Mouse (Mus musculus) erythroid progenitor cell, adult 5-6 weeks (primary cell): Measurements from ENCODE around the gene Actn2. TPM values are rescaled to one million over a fixed set of nuclear protein-coding genes. Genes with fewer than 3 reads are reported as not detected.
A peak's percentile ranks its signal among the peaks of the same experiment; 100 is the strongest.

Source experiments
- ATAC-seq: replicated peaks from 2 replicates; pipeline ENCODE4 v1.8.0; 2016; ENCODE audit warnings: moderate number of reproducible peaks, mild to moderate bottlenecking, moderate TSS enrichment, inconsistent platforms; ENCODE audit not compliant: poor library complexity, low FRiP score, severe bottlenecking
- total RNA-seq, 2 experiments: library from RNA; stranded (forward) in 1 of 2; stranded (reverse) in 1 of 2; fragments of 150-400 nt in 1 of 2; fragments of 186-747, 209-891 nt in 1 of 2; gene quantifications; 2 replicates each; pipeline versions ENCODE4 v1.2.3 to v1.2.4; 2015 to 2017; ENCODE audit warnings: low replicate concordance in 2 of 2

The Actn2 gene
- total RNA-seq, 2 experiments from 2014 or later, result not detected

- ATAC-seq, result no peak
These were observed 76.6 kb downstream of the Actn2 start for GRCm38 (mm10) chr13:12263996-12264395.

DNA sequence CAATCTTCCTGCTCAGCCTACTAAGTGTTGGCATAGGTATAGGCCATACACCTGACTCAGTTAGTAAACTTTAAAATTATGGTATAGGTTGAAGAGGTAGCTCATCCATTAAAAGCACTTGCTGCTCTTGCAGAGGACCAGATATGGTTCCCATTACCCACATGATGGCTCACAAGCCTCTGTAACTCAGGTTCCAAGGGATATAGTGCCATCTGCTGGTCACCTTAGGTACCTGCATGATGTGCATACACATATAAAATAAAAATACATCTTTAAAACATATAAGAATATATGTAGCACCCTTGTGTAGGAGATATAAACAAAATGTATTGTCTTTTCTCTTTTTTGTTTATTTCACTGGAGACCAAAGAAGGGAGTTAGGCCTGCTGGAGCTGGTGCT, 79.1 kb downstream of the Actn2 start:
- ATAC-seq, result no peak

- ATAC-seq, result peak; percentile 95
These were observed 82.9 kb downstream of the Actn2 start, which contains the start of gene Mtr for GRCm38 (mm10) chr13:12257391-12258380. Gene Mtr, minus strand, starts transcription at chr13:12258113.

GRCm38 (mm10) chr13:12256871-12257390, 83.6 kb downstream of the Actn2 start:
- ATAC-seq, result 0 out of 2 replicates have a peak, but pooled peaks have one; percentile 2

GRCm38 (mm10) chr13:12255911-12256705, 84.5 kb downstream of the Actn2 start:
- ATAC-seq, result no peak

GRCm38 (mm10) chr13:12250496-12250895, 90.1 kb downstream of the Actn2 start:
- ATAC-seq, result peak; percentile 40; the same call in 1 of the 2 replicates

DNA sequence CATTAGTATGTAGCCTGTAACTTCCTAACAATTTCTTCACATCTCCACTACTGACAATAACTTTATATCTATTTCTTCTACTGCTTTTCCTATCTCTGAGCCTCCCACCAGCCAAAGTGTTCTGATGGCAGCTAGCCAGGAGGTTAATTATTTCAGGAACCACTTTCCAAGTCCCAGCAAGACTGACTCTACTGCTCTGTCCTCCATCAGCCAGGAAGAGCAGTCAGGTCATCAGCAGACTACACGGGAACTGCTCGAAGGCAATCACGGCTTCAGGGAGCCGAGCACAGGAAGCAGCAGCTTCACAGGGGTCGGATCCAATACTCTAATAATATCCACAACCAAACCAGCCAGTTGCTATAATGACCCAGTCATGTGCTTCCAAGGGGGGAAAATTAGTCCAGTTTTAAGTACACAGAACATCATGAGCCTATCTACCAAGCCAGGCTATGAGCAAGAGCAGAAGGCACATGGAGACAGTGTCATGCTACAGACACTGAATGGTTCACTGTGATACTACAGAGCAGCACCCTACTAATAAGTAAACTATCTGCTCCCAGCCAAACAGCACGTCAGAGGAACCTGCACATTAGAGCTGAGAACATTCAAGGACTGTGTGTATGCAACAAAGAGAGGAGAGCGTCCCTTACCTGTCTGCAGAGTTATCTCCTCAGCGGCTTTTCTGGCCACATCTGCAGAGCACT, 91.2 kb downstream of the Actn2 start:
- no peak for ATAC-seq

DNA sequence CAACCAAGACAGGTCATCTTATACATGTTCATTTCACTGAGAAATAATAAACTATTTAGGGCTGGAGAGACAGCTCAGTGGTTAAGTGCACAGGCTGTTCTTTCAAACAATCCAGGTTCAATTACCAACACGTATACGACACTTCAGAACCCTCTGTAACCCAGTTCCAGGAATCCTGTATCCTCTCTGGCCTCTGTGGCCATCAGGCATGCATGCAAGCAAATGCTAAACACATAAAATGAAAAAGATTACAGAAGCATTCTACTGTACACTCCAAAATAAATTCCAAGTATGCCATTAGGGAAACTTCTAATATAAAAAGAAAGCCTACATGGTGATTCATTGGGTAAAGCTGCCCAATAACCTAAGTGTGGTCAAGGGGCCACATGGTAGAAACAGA, 94.6 kb downstream of the Actn2 start:
- no peak for ATAC-seq

- no peak for ATAC-seq
These were observed 96.6 kb downstream of the Actn2 start for GRCm38 (mm10) chr13:12243991-12244390.

GRCm38 (mm10) chr13:12232141-12232540, 108.4 kb downstream of the Actn2 start:
- no peak for ATAC-seq

DNA sequence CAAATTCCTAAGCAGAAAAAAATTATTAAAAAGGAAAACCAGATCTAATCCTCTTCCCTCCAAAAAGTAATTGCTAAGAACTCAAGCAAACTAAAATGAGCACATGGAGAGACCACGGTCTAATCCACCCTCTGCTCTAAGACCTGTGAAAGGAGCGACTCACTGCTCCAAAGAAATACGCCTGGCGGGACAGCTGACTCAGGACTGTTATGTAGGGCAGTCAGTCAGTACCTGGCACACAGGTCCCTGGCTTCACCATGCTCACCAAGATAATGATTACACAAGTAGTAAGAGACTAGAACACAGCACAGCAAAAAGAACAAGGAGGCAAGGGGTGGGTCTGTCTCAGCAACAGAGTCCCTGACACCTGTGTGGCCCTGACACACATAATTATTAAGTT, 112.3 kb downstream of the Actn2 start:
- no peak for ATAC-seq

DNA sequence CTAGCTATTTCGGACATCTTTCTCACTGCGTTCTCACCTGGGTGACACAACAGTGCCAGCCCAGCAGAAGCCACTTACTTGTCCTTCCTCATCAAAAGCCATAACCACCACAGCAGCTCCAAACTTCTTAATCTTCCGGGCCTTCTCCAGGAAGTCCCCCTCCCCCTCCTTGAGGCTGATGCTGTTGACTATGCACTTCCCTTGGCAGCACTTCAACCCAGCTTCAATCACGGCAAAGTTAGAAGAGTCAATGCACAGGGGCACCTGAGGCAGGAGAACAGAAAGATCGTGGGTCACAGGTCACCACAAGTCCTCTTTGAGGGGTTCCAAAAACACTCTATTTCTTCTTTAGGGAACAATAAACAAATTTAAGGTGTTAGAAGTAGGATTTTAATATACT, 113.0 kb downstream of the Actn2 start:
- no peak for ATAC-seq

Other genes starting within 250 kb of the Actn2 start
- not detected in 2 replicates for gene Ryr2, start 233.8 kb downstream of the Actn2 start, total RNA-seq (2015; ENCODE audit: low replicate concordance)
- not detected in 2 replicates for gene Ryr2, start 233.8 kb downstream of the Actn2 start, total RNA-seq (2017; ENCODE audit: low replicate concordance)
- gene Mtr, start 82.6 kb downstream of the Actn2 start, total RNA-seq (2015; ENCODE audit: low replicate concordance), result 15.5 and 17.2 TPM in 2 replicates
- gene Mtr, start 82.6 kb downstream of the Actn2 start, total RNA-seq (2017; ENCODE audit: low replicate concordance), result 25.9 and 42.1 TPM in 2 replicates
- gene Heatr1, start 54.3 kb upstream of the Actn2 start, total RNA-seq (2015; ENCODE audit: low replicate concordance), result 7.2 and 14.3 TPM in 2 replicates
- 10.0 and 13.1 TPM in 2 replicates for gene Heatr1, start 54.3 kb upstream of the Actn2 start, total RNA-seq (2017; ENCODE audit: low replicate concordance)
- gene Lgals8, start 124.2 kb upstream of the Actn2 start, total RNA-seq (2015; ENCODE audit: low replicate concordance), result 17.2 and 28.8 TPM in 2 replicates
- gene Lgals8, start 124.2 kb upstream of the Actn2 start, total RNA-seq (2017; ENCODE audit: low replicate concordance), result 15.1 and 16.4 TPM in 2 replicates
- 1.3 and 1.4 TPM in 2 replicates for gene Edaradd, start 179.7 kb upstream of the Actn2 start, total RNA-seq (2015; ENCODE audit: low replicate concordance)
- 0.90 and 1.1 TPM in 2 replicates for gene Edaradd, start 179.7 kb upstream of the Actn2 start, total RNA-seq (2017; ENCODE audit: low replicate concordance)
- gene Ero1lb, start 225.1 kb upstream of the Actn2 start, total RNA-seq (2015; ENCODE audit: low replicate concordance), result 4.2 and 4.3 TPM in 2 replicates
- 1.5 and 2.1 TPM in 2 replicates for gene Ero1lb, start 225.1 kb upstream of the Actn2 start, total RNA-seq (2017; ENCODE audit: low replicate concordance)